Mouse (Mus musculus) limb, embryonic 12.5 days (tissue): Measurements from ENCODE around the gene 9230102O04Rik. TPM values are rescaled to one million over a fixed set of nuclear protein-coding genes. Genes with fewer than 3 reads are reported as not detected.

Source experiments
- ATAC-seq: fragments of 200-750 bp; cut with Nextera tagmentation; 2 replicates; pipeline ENCODE4 v1.8.0; 2017; ENCODE audit warnings: low read depth, moderate TSS enrichment; ENCODE audit not compliant: insufficient number of reproducible peaks, insufficient read depth, low FRiP score, low TSS enrichment
- H3K27ac ChIP-seq: fragments of 300-500 bp; sonication (generic); 2 replicates; pipeline ENCODE4 v1.5.1; 2016; ENCODE audit warnings: mild to moderate bottlenecking, moderate library complexity
- H3K27me3 ChIP-seq: fragments of 300-500 bp; sonication (generic); 2 replicates; pipeline ENCODE4 v1.6.1; 2016; ENCODE audit warnings: mild to moderate bottlenecking, moderate library complexity
- H3K36me3 ChIP-seq: fragments of 300-500 bp; sonication (generic); 2 replicates; pipeline ENCODE4 v1.6.1; 2016; ENCODE audit warnings: mild to moderate bottlenecking, moderate library complexity
- H3K4me1 ChIP-seq: fragments of 300-500 bp; sonication (generic); replicated peaks from 2 replicates; pipeline ENCODE4 v1.6.1; 2016
- H3K4me2 ChIP-seq: fragments of 300-500 bp; sonication (generic); 2 replicates; pipeline ENCODE4 v1.6.1; 2016; ENCODE audit warnings: mild to moderate bottlenecking, moderate library complexity
- H3K4me3 ChIP-seq: fragments of 300-500 bp; sonication (generic); replicated peaks from 2 replicates; pipeline ENCODE4 v1.5.1; 2016; ENCODE audit warnings: mild to moderate bottlenecking
- H3K9ac ChIP-seq: fragments of 300-500 bp; sonication (generic); replicated peaks from 2 replicates; pipeline ENCODE4 v1.6.1; 2016; ENCODE audit warnings: mild to moderate bottlenecking, moderate library complexity
- H3K9me3 ChIP-seq: fragments of 300-500 bp; sonication (generic); 2 replicates; pipeline ENCODE4 v1.6.1; 2016; ENCODE audit warnings: mild to moderate bottlenecking, moderate library complexity
- WGBS: fragments of 180-500 bp; shearing (Covaris S2); methylation state at CpG from one replicate; pipeline ENCODE4 v1.1.7; 2016; 5-methylcytosine and 5-hydroxymethylcytosine counted together
- polyA plus RNA-seq: library from polyadenylated mRNA; unstranded; fragments of >200 nt; fragmentation: Nextera tagmentation; extraction: Ambion mirVana; gene quantifications from 2 replicates; pipeline ENCODE4 v1.2.1, GENCODE M21; 2016

9230102O04Rik gene
- polyA plus RNA-seq, 1 experiment from 2014 or later = not detected

- 1% methylated on average over 19 of the region's 19 CpGs for WGBS
- peaks cover 7% of the 10 kb centered on the region; the same call in 1 of the 2 replicates for H3K4me1 ChIP-seq
- no peak overlapping the region for H3K27ac ChIP-seq
- ATAC-seq = no peak
- H3K9me3 ChIP-seq = peaks cover 4% of the 10 kb centered on the region; the same call in 1 of the 2 replicates
- no peaks in the 10 kb centered on the region for H3K36me3 ChIP-seq
- no peak overlapping the region for H3K4me3 ChIP-seq
- H3K9ac ChIP-seq = no peak overlapping the region
- no peak overlapping the region for H3K4me2 ChIP-seq
- H3K27me3 ChIP-seq = peaks cover 96% of the 10 kb centered on the region
Observed at GRCm38 (mm10) chr2:9894836-9895593, 5.7 kb upstream of the 9230102O04Rik start.

DNA sequence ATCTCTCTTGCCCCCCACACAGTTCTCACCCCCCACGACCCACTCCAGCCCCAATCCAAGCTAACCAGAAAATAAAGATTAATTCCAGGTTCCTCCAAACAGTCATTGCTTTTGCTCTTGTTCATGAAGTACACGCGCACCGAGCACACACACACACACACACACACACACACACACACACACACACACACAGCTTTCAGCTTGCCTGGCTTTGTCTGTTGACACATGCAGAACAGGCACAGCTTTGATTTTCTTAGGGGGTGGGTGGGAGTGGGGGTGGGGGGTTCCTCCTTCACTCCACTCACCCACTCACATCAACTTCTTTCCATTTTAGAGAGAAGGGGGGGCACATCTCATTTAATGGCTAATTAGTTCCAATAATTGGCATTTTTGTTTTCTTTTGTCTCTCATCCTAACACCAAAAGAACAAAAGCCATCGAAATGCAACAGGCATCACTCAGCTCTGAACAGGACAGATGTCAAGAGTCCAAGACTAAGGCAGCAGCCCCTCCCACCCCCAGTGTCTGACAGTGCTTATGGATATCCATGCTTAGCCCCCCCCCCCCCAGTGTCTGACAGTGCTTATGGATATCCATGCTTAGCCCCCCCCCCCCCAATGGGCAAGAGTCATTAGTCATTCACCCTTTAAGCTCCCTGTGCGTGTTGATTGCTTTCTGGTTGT, 4.1 kb upstream of the 9230102O04Rik start:
- Histone ChIP-seq H3K9me3 (peaks cover 4% of the 10 kb centered on the region; the same call in 1 of the 2 replicates), H3K4me1 (peaks cover 15% of the 10 kb centered on the region), H3K4me3 (no peak overlapping the region), H3K36me3 (no peaks in the 10 kb centered on the region), H3K27me3 (peaks cover 96% of the 10 kb centered on the region), H3K9ac (no peak overlapping the region), H3K4me2 (no peak overlapping the region), H3K27ac (no peak overlapping the region)
- WGBS = 0% methylated on average over 6 of the region's 6 CpGs
- ATAC-seq = no peak

GRCm38 (mm10) chr2:9892541-9892940, 3.2 kb upstream of the 9230102O04Rik start:
- Histone ChIP-seq H3K27me3 (peaks cover 95% of the 10 kb centered on the region), H3K27ac (no peak overlapping the region), H3K4me1 (peaks cover 15% of the 10 kb centered on the region), H3K4me3 (no peak overlapping the region), H3K9me3 (peaks cover 4% of the 10 kb centered on the region; the same call in 1 of the 2 replicates), H3K9ac (no peak overlapping the region), H3K36me3 (no peaks in the 10 kb centered on the region), H3K4me2 (no peak overlapping the region)
- 4% methylated on average over 7 of the region's 7 CpGs for whole genome bisulfite sequencing
- no peak for ATAC-seq

GRCm38 (mm10) chr2:9890906-9891305, 1.6 kb upstream of the 9230102O04Rik start:
- Histone ChIP-seq H3K9ac (no peak overlapping the region), H3K27ac (no peak overlapping the region), H3K9me3 (peaks cover 4% of the 10 kb centered on the region; the same call in 1 of the 2 replicates), H3K4me2 (no peak overlapping the region), H3K4me1 (peaks cover 11% of the 10 kb centered on the region), H3K36me3 (no peaks in the 10 kb centered on the region), H3K4me3 (no peak overlapping the region), H3K27me3 (peaks cover 95% of the 10 kb centered on the region)
- 3% methylated on average over 5 of the region's 5 CpGs for WGBS
- no peak for ATAC-seq

DNA sequence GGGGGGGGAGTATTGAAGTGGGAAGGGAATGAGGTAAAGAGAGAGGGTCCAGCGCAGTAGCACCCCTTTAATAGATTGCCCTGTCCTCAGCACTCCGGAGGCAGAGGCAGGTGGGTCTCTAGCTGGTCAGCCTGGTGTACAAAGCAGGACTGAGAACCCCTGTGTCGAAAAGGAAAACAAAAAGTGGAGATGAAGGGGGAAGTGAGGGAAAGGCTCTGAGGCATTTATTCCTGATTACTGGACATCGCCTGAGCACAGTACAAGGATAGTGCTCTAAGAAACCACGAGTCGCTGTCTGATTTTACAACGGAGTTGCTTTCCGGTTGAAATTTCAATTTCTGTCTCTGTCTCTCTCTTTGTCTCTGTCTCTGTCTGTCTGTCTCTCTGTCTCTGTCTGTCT, 911 bp upstream of the 9230102O04Rik start:
- Histone ChIP-seq H3K36me3 (no peaks in the 10 kb centered on the region), H3K4me3 (peak overlapping the region; percentile 19; the same call in 1 of the 2 replicates), H3K27ac (no peak overlapping the region), H3K4me2 (no peak overlapping the region), H3K27me3 (peaks cover 95% of the 10 kb centered on the region), H3K9ac (no peak overlapping the region), H3K9me3 (peaks cover 4% of the 10 kb centered on the region; the same call in 1 of the 2 replicates), H3K4me1 (peaks cover 9% of the 10 kb centered on the region)
- 9% methylated on average over 8 of the region's 8 CpGs for WGBS
- ATAC-seq = no peak

- Histone ChIP-seq H3K4me3 (peak within 1 kb of the TSS; percentile 19), H3K4me1 (peaks cover 9% of the 10 kb centered on the region), H3K36me3 (no peaks in the 10 kb centered on the region), H3K9me3 (peaks cover 4% of the 10 kb centered on the region; the same call in 1 of the 2 replicates), H3K9ac (no peak within 1 kb of the TSS), H3K4me2 (peak within 1 kb of the TSS; percentile 39), H3K27ac (no peak within 1 kb of the TSS), H3K27me3 (peaks cover 95% of the 10 kb centered on the region)
- under 1% methylated on average over 23 of the region's 23 CpGs for WGBS
- no peak for ATAC-seq
Observed at GRCm38 (mm10) chr2:9889651-9890183, 377 bp upstream of the 9230102O04Rik start, which contains the start of gene Gata3. Gene Gata3, minus strand, starts transcription at chr2:9890034.

- Histone ChIP-seq H3K4me1 (peaks cover 26% of the 10 kb centered on the region), H3K9ac (no peak overlapping the region), H3K4me2 (no peak overlapping the region), H3K36me3 (no peaks in the 10 kb centered on the region), H3K9me3 (peaks cover 4% of the 10 kb centered on the region; the same call in 1 of the 2 replicates), H3K27ac (no peak overlapping the region), H3K4me3 (no peak overlapping the region), H3K27me3 (peaks cover 95% of the 10 kb centered on the region)
- ATAC-seq = no peak
- WGBS = 0% methylated on average over 7 of the region's 7 CpGs
Observed at GRCm38 (mm10) chr2:9887636-9888035, 1.7 kb downstream of the 9230102O04Rik start.

- H3K9ac ChIP-seq = no peak overlapping the region
- peaks cover 32% of the 10 kb centered on the region for H3K4me1 ChIP-seq
- H3K36me3 ChIP-seq = no peaks in the 10 kb centered on the region
- H3K4me3 ChIP-seq = no peak overlapping the region
- no peak overlapping the region for H3K4me2 ChIP-seq
- WGBS = 3% methylated on average over 7 of the region's 7 CpGs
- H3K27me3 ChIP-seq = peaks cover 95% of the 10 kb centered on the region
- peaks cover 4% of the 10 kb centered on the region; the same call in 1 of the 2 replicates for H3K9me3 ChIP-seq
- no peak overlapping the region for H3K27ac ChIP-seq
- ATAC-seq = no peak
Observed at GRCm38 (mm10) chr2:9886921-9887610, 2.3 kb downstream of the 9230102O04Rik start.

GRCm38 (mm10) chr2:9886031-9886430, 3.3 kb downstream of the 9230102O04Rik start:
- Histone ChIP-seq H3K27ac (no peak overlapping the region), H3K9ac (no peak overlapping the region), H3K4me2 (no peak overlapping the region), H3K9me3 (peaks cover 4% of the 10 kb centered on the region; the same call in 1 of the 2 replicates), H3K4me3 (no peak overlapping the region), H3K4me1 (peaks cover 42% of the 10 kb centered on the region), H3K27me3 (peaks cover 99% of the 10 kb centered on the region), H3K36me3 (no peaks in the 10 kb centered on the region)
- WGBS = 14% methylated on average over 3 of the region's 3 CpGs
- ATAC-seq = no peak

- H3K27ac ChIP-seq = no peak overlapping the region
- H3K9ac ChIP-seq = no peak overlapping the region
- WGBS = 2% methylated on average over 14 of the region's 14 CpGs
Observed at GRCm38 (mm10) chr2:9885217-9885770, 4.0 kb downstream of the 9230102O04Rik start.

More at GRCm38 (mm10) chr2:9885217-9885770, 4.0 kb downstream of the 9230102O04Rik start:
- Histone ChIP-seq H3K4me2 (no peak overlapping the region), H3K9me3 (peaks cover 3% of the 10 kb centered on the region; the same call in 1 of the 2 replicates), H3K36me3 (no peaks in the 10 kb centered on the region), H3K4me1 (peaks cover 46% of the 10 kb centered on the region), H3K4me3 (no peak overlapping the region), H3K27me3 (peaks cover 99% of the 10 kb centered on the region)
- ATAC-seq = no peak
